14 mouse cellular contexts compared by ENCODE assay signal in the genomic region with DNA sequence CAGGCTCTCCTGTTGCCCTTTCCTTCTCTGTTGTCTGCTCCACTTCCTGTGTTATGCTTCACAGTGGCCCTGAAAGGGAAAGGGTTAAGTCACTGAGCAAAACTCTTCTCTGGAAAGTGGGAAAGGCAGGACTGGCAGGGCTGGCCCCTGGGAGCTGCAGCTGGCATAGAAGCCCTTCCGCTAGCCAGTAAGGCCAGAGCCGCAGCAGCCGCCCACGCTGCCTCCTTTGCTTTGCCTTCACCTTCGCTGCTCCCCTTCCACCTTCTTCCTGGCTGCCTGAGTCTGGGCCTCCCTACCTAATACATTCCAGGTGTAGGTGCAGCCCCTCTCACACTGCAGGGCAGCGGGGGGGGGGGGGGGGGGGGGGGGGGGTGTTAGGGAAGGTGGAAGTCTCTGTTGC. TPM values are rescaled to one million over a fixed set of nuclear protein-coding genes. Genes with fewer than 3 reads are reported as not detected.
DNase-seq lines count a peak whose midpoint lies in the region; ATAC-seq and TF ChIP-seq lines count a peak whose summit lies in the region.
"Had no signal": no experiment of that assay in that cellular context is flagged by ENCODE, and none has a peak within 500 bp of the region (broad histone marks: within the 10 kb centered on the region; RNA-seq: fewer than 3 reads in every experiment).

No protein-coding gene starts in this region.

- peak overlapping the region; percentile 31; the same call in 1 of the 2 replicates for H3K27ac ChIP-seq in gastrocnemius, adult 2 months
- H3K27ac ChIP-seq in kidney, embryonic 15.5 days, result peak overlapping the region; percentile 72
- peak overlapping the region; percentile 79 for H3K27ac ChIP-seq in limb, embryonic 11.5 days (replicated peaks; ENCODE audit: low read depth, low read length)
- H3K27ac ChIP-seq: hindbrain, postnatal 0 days; macrophage had no signal

- no peak overlapping the region for H3K9ac ChIP-seq in kidney, embryonic 15.5 days
- no peak overlapping the region for H3K9ac ChIP-seq in limb, embryonic 11.5 days (ENCODE audit: low read length)
- H3K9ac ChIP-seq: forebrain, postnatal 0 days had no signal

- intact Hi-C loops in gastrocnemius, adult 2 months (cut with DNase I), result no loop called here

- ATAC-seq in kidney, embryonic 15.5 days (replicated peaks; ENCODE audit: low FRiP score), result peak; percentile 15; the same call in 1 of the 2 replicates
- peak; percentile 58; the same call in 1 of the 2 replicates for ATAC-seq in limb, embryonic 11.5 days (ENCODE audit: insufficient number of reproducible peaks, low FRiP score, low TSS enrichment, low read depth)
- ATAC-seq: forebrain, postnatal 0 days; hindbrain, postnatal 0 days had no signal

- H3K36me3 ChIP-seq in kidney, embryonic 15.5 days, result no peaks in the 10 kb centered on the region
- no peaks in the 10 kb centered on the region for H3K36me3 ChIP-seq in limb, embryonic 11.5 days (ENCODE audit: control insufficient read depth, insufficient read depth, low read length)

- H3K9me3 ChIP-seq in kidney, embryonic 15.5 days (replicated peaks), result no peaks in the 10 kb centered on the region
- no peaks in the 10 kb centered on the region for H3K9me3 ChIP-seq in limb, embryonic 11.5 days (ENCODE audit: control insufficient read depth, low read length)

- H3K4me2 ChIP-seq in kidney, embryonic 15.5 days, result peak overlapping the region; percentile 23; the same call in 1 of the 2 replicates
- H3K4me2 ChIP-seq in limb, embryonic 11.5 days (ENCODE audit: low read depth, severe bottlenecking), result 0 out of 2 replicates have a peak overlapping the region, but pooled peaks have one; percentile 12

- DNase-seq in gastrocnemius, adult 2 months, result no peak
- DNase-seq in gastrocnemius, postnatal 25 days, result no peak
- DNase-seq in kidney, postnatal 25 days, result no peak
- peak; percentile 49 for DNase-seq in Muller cell, postnatal 12 days (ENCODE audit: inconsistent ontology term)
- DNase-seq in limb, embryonic 11.5 days (ENCODE audit: low spot score), result peak; percentile 59
- DNase-seq in frontal cortex, postnatal 36 days (ENCODE audit: low spot score in 2 of 2), result no peak
- no peak for DNase-seq in left cerebral cortex, adult 11 months (ENCODE audit: low spot score)
- DNase-seq: forebrain, postnatal 0 days; layer of hippocampus, postnatal 36 days; right cerebral cortex, adult 18-20 months had no signal

- H3K4me3 ChIP-seq in gastrocnemius, adult 2 months, result no peak overlapping the region
- H3K4me3 ChIP-seq in kidney, embryonic 15.5 days (replicated peaks), result no peak overlapping the region
- H3K4me3 ChIP-seq in limb, embryonic 11.5 days (ENCODE audit: low read depth, low read length), result no peak overlapping the region
- H3K4me3 ChIP-seq: myocyte had no signal

- H3K4me1 ChIP-seq in kidney, embryonic 15.5 days, result peaks cover 24% of the 10 kb centered on the region
- peaks cover 9% of the 10 kb centered on the region; the same call in 1 of the 2 replicates for H3K4me1 ChIP-seq in limb, embryonic 11.5 days (ENCODE audit: control insufficient read depth, insufficient read depth, low read length)

- H3K27me3 ChIP-seq in kidney, embryonic 15.5 days, result peaks cover 8% of the 10 kb centered on the region
- no peaks in the 10 kb centered on the region for H3K27me3 ChIP-seq in limb, embryonic 11.5 days (ENCODE audit: control insufficient read depth, insufficient read depth, low read length)

- TF ChIP-seq CTCF in gastrocnemius, adult 2 months (IDR thresholded peaks at IDR 0.05), result no peak

- WGBS in kidney, embryonic 15.5 days, result 44% methylated on average over 5 of the region's 6 CpGs
- 50% methylated on average over 5 of the region's 6 CpGs for WGBS in limb, embryonic 11.5 days

RNA-seq across cellular contexts. Expression of gene Fgd1, which starts 8.5 kb away (rescaled TPM):
- total RNA-seq in gastrocnemius, adult 2 months (2021), result 1 to 10 TPM; 1.3 to 2.1 TPM
- 1 to 10 TPM; 1.8 to 2.3 TPM for total RNA-seq in gastrocnemius, postnatal 25 days (2021)
- polyA plus RNA-seq in kidney, embryonic 15.5 days (2015; fragmentation: Nextera tagmentation; extraction: Ambion mirVana), result 11.9 and 14.5 TPM in 2 replicates
- polyA plus RNA-seq in limb, embryonic 11.5 days (2014; fragmentation: Nextera tagmentation; extraction: Ambion mirVana), result 13.5 and 18.0 TPM in 2 replicates

RNA-seq across cellular contexts. Expression of gene Gnl3l, which starts 37.4 kb away (rescaled TPM):
- 10 to 100 TPM; 37.0 to 49.5 TPM for total RNA-seq in gastrocnemius, adult 2 months (2021)
- total RNA-seq in gastrocnemius, postnatal 25 days (2021), result 10 to 100 TPM; 33.0 to 37.1 TPM
- polyA plus RNA-seq in kidney, embryonic 15.5 days (2015; fragmentation: Nextera tagmentation; extraction: Ambion mirVana), result 30.4 and 31.2 TPM in 2 replicates
- 29.0 and 32.8 TPM in 2 replicates for polyA plus RNA-seq in limb, embryonic 11.5 days (2014; fragmentation: Nextera tagmentation; extraction: Ambion mirVana)

RNA-seq across cellular contexts. Expression of gene Tsr2, which starts 41.9 kb away (rescaled TPM):
- total RNA-seq in gastrocnemius, adult 2 months (2021), result 1 to 10 TPM; 7.6 to 9.0 TPM
- 1 to 10 TPM; 7.1 to 7.4 TPM for total RNA-seq in gastrocnemius, postnatal 25 days (2021)
- polyA plus RNA-seq in kidney, embryonic 15.5 days (2015; fragmentation: Nextera tagmentation; extraction: Ambion mirVana), result 38.6 and 43.2 TPM in 2 replicates
- 45.2 and 57.2 TPM in 2 replicates for polyA plus RNA-seq in limb, embryonic 11.5 days (2014; fragmentation: Nextera tagmentation; extraction: Ambion mirVana)

Comparison
In these comparisons a context has a peak if more than half of its experiments do, and no peak if none do; other contexts are left out.
1. DNase-seq: peak in Muller cell, postnatal 12 days (single experiment) and limb, embryonic 11.5 days (single experiment); none in gastrocnemius, adult 2 months (single experiment), gastrocnemius, postnatal 25 days (single experiment), kidney, postnatal 25 days (0 of 2), frontal cortex, postnatal 36 days (0 of 2) and left cerebral cortex, adult 11 months (single experiment).
2. Peak in every context shown above with its lines, with median percentiles within 50 percentile points of each other: H3K27ac ChIP-seq.